Mouse (Mus musculus): ENCODE measurements around the gene Efhd2. TPM values are rescaled to one million over a fixed set of nuclear protein-coding genes. Genes with fewer than 3 reads are reported as not detected.

The Efhd2 gene
- polyA plus RNA-seq, 1 experiment from 2014 or later: 39.9 TPM

DNA sequence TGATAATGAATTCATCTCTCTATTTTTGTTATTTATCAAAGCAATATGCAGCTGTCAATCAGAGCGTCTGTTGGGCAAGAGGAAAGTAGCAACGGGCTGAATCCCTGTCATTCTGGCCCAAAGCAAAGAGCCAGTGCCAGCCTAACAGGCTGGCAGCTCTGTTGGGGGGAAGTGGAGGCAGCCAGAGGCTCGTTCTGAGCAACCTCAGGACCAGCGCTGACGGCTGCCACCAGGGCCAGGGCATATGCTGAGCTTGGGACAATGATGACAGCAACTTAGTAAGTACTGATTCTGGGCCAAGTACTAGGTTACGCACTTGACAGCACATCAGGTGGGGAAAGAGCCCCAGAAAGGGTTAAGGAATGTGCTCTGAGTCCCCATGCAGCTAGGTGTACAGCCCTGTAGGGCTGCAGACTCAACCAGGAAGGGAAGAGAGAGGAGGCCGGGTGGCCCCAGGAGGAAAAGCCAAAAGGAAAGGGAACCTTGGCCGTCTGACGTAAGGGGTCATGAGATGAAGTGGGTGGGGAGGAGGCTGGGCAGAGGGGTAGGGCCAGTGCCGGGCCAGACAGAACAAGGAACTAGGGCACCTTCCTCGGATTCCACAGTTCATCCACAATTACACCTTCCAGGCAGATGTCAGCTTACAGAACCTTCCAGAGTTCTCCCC, 3.9 kb downstream of the Efhd2 start:
- no peak overlapping the region for H3K4me3 ChIP-seq (ENCODE audit: low read depth, low read length)
- 66% methylated on average over 11 of the region's 11 CpGs for WGBS (ENCODE audit: insufficient replicate concordance)
- ATAC-seq (no peak), DNase-seq (peak; percentile 59)
- H3K4me2 ChIP-seq (ENCODE audit: low read depth, low read length): peak overlapping the region; percentile 92
- peaks cover 62% of the 10 kb centered on the region for H3K4me1 ChIP-seq (ENCODE audit: insufficient read depth)
- peak overlapping the region; percentile 70 for H3K27ac ChIP-seq (ENCODE audit: low read depth)
- no peak overlapping the region; the same call in 1 of the 2 replicates for H3K9ac ChIP-seq (replicated peaks)
- TF ChIP-seq EP300 (IDR thresholded peaks at IDR 0.05; ENCODE audit: low read depth): no peak
- no peak for TF ChIP-seq CTCF (IDR thresholded peaks at IDR 0.05; ENCODE audit: low read depth)
- H3K27me3 ChIP-seq (ENCODE audit: insufficient read depth, low read length): 0 out of 2 replicates have a peak, but pooled peaks cover 4% of the 10 kb centered on the region
- H3K36me3 ChIP-seq (replicated peaks; ENCODE audit: insufficient read depth, low read length): peaks cover 13% of the 10 kb centered on the region
- no peaks in the 10 kb centered on the region for H3K9me3 ChIP-seq (ENCODE audit: low read length)

DNA sequence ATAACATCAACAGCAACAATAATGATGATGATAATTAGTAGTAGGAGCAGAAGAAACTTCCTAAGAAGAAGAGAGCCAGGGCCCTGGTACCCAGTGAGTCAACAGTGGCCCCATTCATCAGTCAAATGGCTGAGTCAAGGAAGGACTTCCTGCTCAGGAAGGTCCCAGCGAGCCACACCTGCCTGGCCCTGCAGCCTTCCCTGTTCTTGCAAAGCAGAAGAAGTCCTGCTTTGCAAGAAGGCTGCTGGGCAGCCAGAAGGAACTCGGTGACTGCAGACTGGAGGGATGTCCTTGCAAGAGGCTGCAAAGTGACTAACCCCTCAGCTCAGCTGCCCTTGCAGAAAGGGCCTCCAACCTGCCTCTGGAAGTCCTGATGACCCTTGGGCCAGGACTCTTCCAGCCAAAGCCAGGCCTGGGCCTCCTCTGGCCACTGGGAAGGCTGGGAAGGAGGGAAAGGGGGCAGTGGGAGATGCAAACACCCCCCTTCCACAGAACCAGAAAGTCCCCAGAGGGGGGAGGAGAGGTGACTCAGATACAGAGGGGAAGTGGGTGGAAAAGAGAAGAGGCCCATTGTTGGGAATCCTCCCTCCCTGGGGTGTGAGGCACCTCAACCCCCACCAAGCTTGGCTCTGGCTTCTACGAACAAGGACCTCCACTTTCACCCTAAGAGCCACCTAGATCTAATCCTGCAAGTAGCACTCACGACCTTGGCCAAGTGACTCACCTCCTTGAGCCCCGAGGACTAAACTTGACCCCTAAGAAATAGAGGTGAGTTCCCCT, 5.1 kb downstream of the Efhd2 start:
- WGBS (ENCODE audit: insufficient replicate concordance): 56% methylated on average over 5 of the region's 5 CpGs
- Histone ChIP-seq H3K4me2 (ENCODE audit: low read depth, low read length) (no peak overlapping the region; the same call in 1 of the 2 replicates), H3K4me1 (ENCODE audit: insufficient read depth) (peaks cover 64% of the 10 kb centered on the region), H3K9ac (replicated peaks) (no peak overlapping the region), H3K27ac (ENCODE audit: low read depth) (peak overlapping the region; percentile 70), H3K36me3 (replicated peaks; ENCODE audit: insufficient read depth, low read length) (peaks cover 14% of the 10 kb centered on the region), H3K9me3 (ENCODE audit: low read length) (no peaks in the 10 kb centered on the region), H3K4me3 (ENCODE audit: low read depth, low read length) (no peak overlapping the region), H3K27me3 (ENCODE audit: insufficient read depth, low read length) (no peaks in the 10 kb centered on the region)
- TF ChIP-seq EP300 (IDR thresholded peaks at IDR 0.05; ENCODE audit: low read depth): no peak
- no peak for TF ChIP-seq CTCF (IDR thresholded peaks at IDR 0.05; ENCODE audit: low read depth)
- DNase-seq (no peak), ATAC-seq (no peak)

DNA sequence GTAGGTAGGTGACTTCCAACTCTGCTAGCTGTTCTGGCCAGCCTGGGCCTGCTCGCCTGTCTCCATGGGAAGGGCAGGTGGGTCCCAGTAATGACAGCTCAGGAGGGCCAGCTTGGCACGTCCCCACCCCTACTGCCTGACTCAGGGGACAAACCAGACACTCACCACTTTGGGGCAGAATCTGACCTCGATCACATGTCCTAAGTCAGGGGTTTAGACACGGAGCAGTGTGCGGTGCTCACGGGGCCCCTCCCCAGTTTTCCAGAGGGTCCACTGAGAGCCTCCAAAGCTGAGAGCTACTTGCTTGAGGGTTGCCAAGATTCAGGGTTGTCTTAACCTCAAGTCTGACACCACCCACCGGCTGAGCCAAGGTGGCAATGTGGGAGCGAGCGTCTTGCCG, 6.7 kb downstream of the Efhd2 start:
- Histone ChIP-seq H3K9ac (replicated peaks) (no peak overlapping the region), H3K27me3 (ENCODE audit: insufficient read depth, low read length) (no peaks in the 10 kb centered on the region), H3K4me3 (ENCODE audit: low read depth, low read length) (no peak overlapping the region), H3K4me2 (ENCODE audit: low read depth, low read length) (no peak overlapping the region), H3K27ac (ENCODE audit: low read depth) (peak overlapping the region; percentile 16; the same call in 1 of the 2 replicates), H3K9me3 (ENCODE audit: low read length) (no peaks in the 10 kb centered on the region), H3K4me1 (ENCODE audit: insufficient read depth) (peaks cover 55% of the 10 kb centered on the region), H3K36me3 (replicated peaks; ENCODE audit: insufficient read depth, low read length) (peaks cover 17% of the 10 kb centered on the region)
- 91% methylated on average over 10 of the region's 10 CpGs for WGBS (ENCODE audit: insufficient replicate concordance)
- TF ChIP-seq EP300 (IDR thresholded peaks at IDR 0.05; ENCODE audit: low read depth) (no peak), CTCF (IDR thresholded peaks at IDR 0.05; ENCODE audit: low read depth) (no peak)
- DNase-seq (no peak), ATAC-seq (no peak)

DNA sequence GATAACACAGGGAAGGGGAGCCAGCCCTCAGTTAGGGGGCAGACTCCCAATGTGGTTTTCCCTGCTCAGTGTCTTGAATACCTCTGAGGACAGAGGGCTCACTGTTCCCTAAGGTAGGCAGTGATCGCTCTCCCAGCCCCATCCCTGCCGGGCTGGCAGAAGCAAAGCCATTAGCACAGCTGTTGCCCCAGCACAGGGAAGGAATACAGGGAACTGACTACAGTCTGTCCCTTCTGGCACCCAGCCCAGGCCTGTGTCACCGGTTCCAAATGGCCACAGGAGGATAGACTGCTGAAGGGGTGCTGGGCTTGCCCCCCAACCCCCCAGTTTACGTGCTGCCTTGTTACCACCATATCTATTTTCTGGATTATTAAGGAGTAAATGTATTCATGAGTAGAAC, 7.2 kb downstream of the Efhd2 start:
- Histone ChIP-seq H3K4me3 (ENCODE audit: low read depth, low read length) (no peak overlapping the region), H3K9me3 (ENCODE audit: low read length) (no peaks in the 10 kb centered on the region), H3K27me3 (ENCODE audit: insufficient read depth, low read length) (no peaks in the 10 kb centered on the region), H3K4me2 (ENCODE audit: low read depth, low read length) (no peak overlapping the region), H3K4me1 (ENCODE audit: insufficient read depth) (peaks cover 51% of the 10 kb centered on the region), H3K9ac (replicated peaks) (no peak overlapping the region), H3K36me3 (replicated peaks; ENCODE audit: insufficient read depth, low read length) (peaks cover 17% of the 10 kb centered on the region), H3K27ac (ENCODE audit: low read depth) (no peak overlapping the region)
- no peak for TF ChIP-seq EP300 (IDR thresholded peaks at IDR 0.05; ENCODE audit: low read depth)
- no peak for TF ChIP-seq CTCF (IDR thresholded peaks at IDR 0.05; ENCODE audit: low read depth)
- ATAC-seq (no peak), DNase-seq (peak; percentile 71)
- WGBS (ENCODE audit: insufficient replicate concordance): 68% methylated on average over 4 of the region's 4 CpGs

DNA sequence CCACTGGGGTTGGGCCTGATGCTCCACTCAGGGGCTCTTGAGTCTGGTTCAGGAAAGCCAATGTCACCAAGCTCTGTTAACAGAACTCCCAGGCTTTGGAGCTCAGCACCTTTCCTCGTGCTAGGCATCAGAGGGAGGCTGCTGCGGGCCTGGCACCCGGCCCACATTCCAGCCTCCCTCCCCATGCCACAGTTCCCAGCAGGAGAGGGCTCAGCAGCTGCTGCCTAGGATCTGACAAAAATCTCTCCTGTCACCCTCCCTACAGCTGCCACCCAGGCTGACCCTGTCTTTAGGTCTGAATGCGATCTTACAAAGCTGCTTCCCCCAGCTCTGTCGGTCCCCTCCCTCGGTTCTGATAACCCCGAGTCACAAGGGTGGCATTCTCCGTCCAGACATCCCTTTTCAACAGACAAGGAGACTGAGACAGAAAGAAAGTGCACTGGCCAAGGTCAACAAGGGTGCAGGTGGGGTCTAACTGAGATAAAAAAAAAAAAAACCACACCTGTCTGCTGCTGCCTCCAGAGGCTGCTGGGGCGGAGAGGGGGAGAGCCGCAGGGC, 7.7 kb downstream of the Efhd2 start:
- Histone ChIP-seq H3K9ac (replicated peaks) (no peak overlapping the region), H3K9me3 (ENCODE audit: low read length) (no peaks in the 10 kb centered on the region), H3K27me3 (ENCODE audit: insufficient read depth, low read length) (no peaks in the 10 kb centered on the region), H3K4me1 (ENCODE audit: insufficient read depth) (peaks cover 46% of the 10 kb centered on the region), H3K4me3 (ENCODE audit: low read depth, low read length) (no peak overlapping the region), H3K4me2 (ENCODE audit: low read depth, low read length) (no peak overlapping the region), H3K27ac (ENCODE audit: low read depth) (no peak overlapping the region), H3K36me3 (replicated peaks; ENCODE audit: insufficient read depth, low read length) (peaks cover 15% of the 10 kb centered on the region)
- no peak for DNase-seq
- no peak for ATAC-seq
- TF ChIP-seq CTCF (IDR thresholded peaks at IDR 0.05; ENCODE audit: low read depth) (no peak), EP300 (IDR thresholded peaks at IDR 0.05; ENCODE audit: low read depth) (no peak)
- WGBS (ENCODE audit: insufficient replicate concordance): 78% methylated on average over 10 of the region's 10 CpGs

DNA sequence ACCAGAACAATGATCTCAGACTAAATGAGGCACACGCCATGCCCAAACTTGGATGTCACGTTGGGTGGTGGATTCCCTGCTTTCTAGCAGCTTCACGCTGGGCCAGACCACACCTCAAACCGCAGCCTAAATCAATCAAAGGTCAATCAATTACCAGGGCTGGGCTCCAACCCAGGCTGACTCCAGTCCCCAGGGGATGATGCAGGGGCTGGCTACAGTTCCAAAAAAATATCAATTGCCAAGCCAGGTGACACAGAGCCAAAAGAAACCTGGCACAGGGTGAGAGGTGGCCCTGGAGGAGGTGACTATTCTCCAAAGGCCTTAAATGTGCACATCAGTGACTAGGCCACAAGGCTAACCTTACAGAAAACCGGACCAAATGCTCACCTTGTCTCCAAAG, 9.1 kb downstream of the Efhd2 start:
- H3K4me2 ChIP-seq (ENCODE audit: low read depth, low read length): no peak overlapping the region
- H3K4me3 ChIP-seq (ENCODE audit: low read depth, low read length): no peak overlapping the region
- WGBS (ENCODE audit: insufficient replicate concordance): 58% methylated on average over 5 of the region's 5 CpGs
- peaks cover 36% of the 10 kb centered on the region for H3K4me1 ChIP-seq (ENCODE audit: insufficient read depth)
- no peaks in the 10 kb centered on the region for H3K27me3 ChIP-seq (ENCODE audit: insufficient read depth, low read length)
- TF ChIP-seq CTCF (IDR thresholded peaks at IDR 0.05; ENCODE audit: low read depth) (no peak), EP300 (IDR thresholded peaks at IDR 0.05; ENCODE audit: low read depth) (no peak)
- peak; percentile 87 for ATAC-seq
- H3K9ac ChIP-seq (replicated peaks): no peak overlapping the region
- peak; percentile 70 for DNase-seq
- no peak overlapping the region for H3K27ac ChIP-seq (ENCODE audit: low read depth)
- no peaks in the 10 kb centered on the region for H3K9me3 ChIP-seq (ENCODE audit: low read length)
- H3K36me3 ChIP-seq (replicated peaks; ENCODE audit: insufficient read depth, low read length): peaks cover 16% of the 10 kb centered on the region

All from liver, postnatal 0 days (tissue).